Mouse (Mus musculus) brown adipose tissue, adult 24 weeks (tissue): ENCODE results near the gene Tpbg. TPM values are rescaled to one million over a fixed set of nuclear protein-coding genes. Genes with fewer than 3 reads are reported as not detected.
"Not testable (repeated sequence)": the region's sequence is repeated elsewhere in the genome, so short reads cannot be mapped to it uniquely, and the experiment has no call there.

ENCODE experiments used
- H3K27ac ChIP-seq: fragments of 200-500 bp; replicated peaks from 2 replicates; pipeline ENCODE4 v1.5.1; 2012; ENCODE audit warnings: low read depth, mild to moderate bottlenecking, low read length
- H3K4me1 ChIP-seq: fragments of 200-500 bp; 2 replicates; pipeline ENCODE4 v1.6.1; 2012; ENCODE audit warnings: low read length, mixed read lengths; ENCODE audit not compliant: control insufficient read depth, insufficient read depth, insufficient read length
- H3K4me3 ChIP-seq: fragments of 200-500 bp; 2 replicates; pipeline ENCODE4 v1.5.1; 2012; ENCODE audit warnings: low read depth, mild to moderate bottlenecking, low read length, moderate library complexity; ENCODE audit not compliant: insufficient read depth
- polyA plus RNA-seq: library from polyadenylated mRNA; stranded (reverse); fragments of >200 nt; gene quantifications from 2 replicates; pipeline ENCODE4 v1.2.4, GENCODE M21; 2012; ENCODE audit not compliant: missing spikeins, insufficient read depth, insufficient read length

The Tpbg gene
- polyA plus RNA-seq: 0.33 TPM in 1 of 2 replicates, not detected in the other

- no peak within 1 kb of the TSS for H3K27ac ChIP-seq
- H3K4me3 ChIP-seq: peak within 1 kb of the TSS; percentile 62
- peaks cover 4% of the 10 kb centered on the region; the same call in 1 of the 2 replicates for H3K4me1 ChIP-seq
Measured at GRCm38 (mm10) chr9:85842351-85843011, at the start of gene Tpbg. Gene Tpbg, plus strand, starts transcription at chr9:85842380.

GRCm38 (mm10) chr9:85801986-85802385, 40.2 kb upstream of the Tpbg start:
- H3K4me3 ChIP-seq, H3K4me1 ChIP-seq, H3K27ac ChIP-seq: not testable (repeated sequence)

GRCm38 (mm10) chr9:85802563-85802962, 39.6 kb upstream of the Tpbg start:
- H3K27ac ChIP-seq: no peak overlapping the region
- no peak overlapping the region for H3K4me3 ChIP-seq
- H3K4me1 ChIP-seq: no peaks in the 10 kb centered on the region

- no peak overlapping the region for H3K27ac ChIP-seq
- H3K4me3 ChIP-seq: no peak overlapping the region
- H3K4me1 ChIP-seq: no peaks in the 10 kb centered on the region
Measured at GRCm38 (mm10) chr9:85806411-85806810, 35.8 kb upstream of the Tpbg start.

GRCm38 (mm10) chr9:85809246-85809645, 32.9 kb upstream of the Tpbg start:
- H3K4me3 ChIP-seq: no peak overlapping the region
- no peak overlapping the region for H3K27ac ChIP-seq
- no peaks in the 10 kb centered on the region for H3K4me1 ChIP-seq

- no peak overlapping the region for H3K27ac ChIP-seq
- no peaks in the 10 kb centered on the region for H3K4me1 ChIP-seq
Measured at GRCm38 (mm10) chr9:85820829-85821228, 21.4 kb upstream of the Tpbg start.

GRCm38 (mm10) chr9:85835521-85836425, 6.4 kb upstream of the Tpbg start:
- Histone ChIP-seq H3K4me1 (no peaks in the 10 kb centered on the region), H3K4me3 (no peak overlapping the region), H3K27ac (no peak overlapping the region)

More at GRCm38 (mm10) chr9:85820829-85821228, 21.4 kb upstream of the Tpbg start:
- no peak overlapping the region for H3K4me3 ChIP-seq

- Histone ChIP-seq H3K4me1 (peaks cover 4% of the 10 kb centered on the region; the same call in 1 of the 2 replicates), H3K27ac (no peak overlapping the region), H3K4me3 (no peak overlapping the region)
Measured at GRCm38 (mm10) chr9:85839626-85840025, 2.6 kb upstream of the Tpbg start.

GRCm38 (mm10) chr9:85841891-85842290, 289 bp upstream of the Tpbg start:
- H3K27ac ChIP-seq: no peak overlapping the region
- H3K4me3 ChIP-seq: peak overlapping the region; percentile 62
- peaks cover 4% of the 10 kb centered on the region; the same call in 1 of the 2 replicates for H3K4me1 ChIP-seq

GRCm38 (mm10) chr9:85843031-85843890, 1.1 kb downstream of the Tpbg start:
- peaks cover 4% of the 10 kb centered on the region; the same call in 1 of the 2 replicates for H3K4me1 ChIP-seq
- H3K4me3 ChIP-seq: peak overlapping the region; percentile 62
- H3K27ac ChIP-seq: no peak overlapping the region

GRCm38 (mm10) chr9:85843891-85844646, 1.9 kb downstream of the Tpbg start:
- Histone ChIP-seq H3K4me1 (peaks cover 4% of the 10 kb centered on the region; the same call in 1 of the 2 replicates), H3K27ac (no peak overlapping the region)

GRCm38 (mm10) chr9:85844647-85844983, 2.4 kb downstream of the Tpbg start:
- H3K4me1 ChIP-seq: peaks cover 4% of the 10 kb centered on the region; the same call in 1 of the 2 replicates
- H3K4me3 ChIP-seq: no peak overlapping the region
- no peak overlapping the region for H3K27ac ChIP-seq

More at GRCm38 (mm10) chr9:85843891-85844646, 1.9 kb downstream of the Tpbg start:
- H3K4me3 ChIP-seq: peak overlapping the region; percentile 62

GRCm38 (mm10) chr9:85846186-85846585, 4.0 kb downstream of the Tpbg start:
- Histone ChIP-seq H3K27ac (no peak overlapping the region), H3K4me3 (no peak overlapping the region)

GRCm38 (mm10) chr9:85854780-85855179, 12.6 kb downstream of the Tpbg start:
- Histone ChIP-seq H3K4me1 (no peaks in the 10 kb centered on the region), H3K27ac (no peak overlapping the region), H3K4me3 (no peak overlapping the region)

More at GRCm38 (mm10) chr9:85846186-85846585, 4.0 kb downstream of the Tpbg start:
- H3K4me1 ChIP-seq: peaks cover 4% of the 10 kb centered on the region; the same call in 1 of the 2 replicates
